Mouse (Mus musculus): ENCODE data around the gene Zfp759.
"Not testable (repeated sequence)": the region's sequence is repeated elsewhere in the genome, so short reads cannot be mapped to it uniquely, and the experiment has no call there.

The Zfp759 gene

GRCm38 (mm10) chr13:67121360-67121759 lies at the start of gene Zfp759:
Gene Zfp759 (plus strand): TSS chr13:67121660.
- DNase-seq = not testable (repeated sequence)

GRCm38 (mm10) chr13:67072786-67073185 lies 48.7 kb upstream of the Zfp759 start:
- no peak for DNase-seq

- DNase-seq = no peak
Measured at GRCm38 (mm10) chr13:67077244-67077643, 44.2 kb upstream of the Zfp759 start.

GRCm38 (mm10) chr13:67081142-67081713 lies 40.2 kb upstream of the Zfp759 start:
- peak; percentile 56 for DNase-seq

GRCm38 (mm10) chr13:67081946-67082345 lies 39.5 kb upstream of the Zfp759 start:
- DNase-seq = no peak

GRCm38 (mm10) chr13:67090154-67090553 lies 31.3 kb upstream of the Zfp759 start:
- DNase-seq = no peak

GRCm38 (mm10) chr13:67097876-67098275 lies 23.6 kb upstream of the Zfp759 start, which contains the start of gene Zfp708:
Gene Zfp708 (minus strand): TSS chr13:67097976.
- no peak for DNase-seq

GRCm38 (mm10) chr13:67107681-67108080 lies 13.8 kb upstream of the Zfp759 start:
- no peak for DNase-seq

- peak; percentile 87 for DNase-seq
Measured at GRCm38 (mm10) chr13:67108194-67108820, 13.2 kb upstream of the Zfp759 start, which contains the start of gene Gm28557. Gene Gm28557 (minus strand): TSS chr13:67108604.

GRCm38 (mm10) chr13:67108821-67109206 lies 12.6 kb upstream of the Zfp759 start:
- no peak for DNase-seq

GRCm38 (mm10) chr13:67112096-67112495 lies 9.4 kb upstream of the Zfp759 start:
- no peak for DNase-seq

GRCm38 (mm10) chr13:67113287-67113686 lies 8.2 kb upstream of the Zfp759 start:
- no peak for DNase-seq

- not testable (repeated sequence) for DNase-seq
Measured at GRCm38 (mm10) chr13:67116163-67116562, 5.3 kb upstream of the Zfp759 start, which contains the start of gene Rslcan18. Gene Rslcan18 (minus strand): TSS chr13:67116263.

- DNase-seq = no peak
Measured at GRCm38 (mm10) chr13:67124460-67124859, 3.0 kb downstream of the Zfp759 start.

- DNase-seq = not testable (repeated sequence)
Measured at GRCm38 (mm10) chr13:67127507-67127906, 6.0 kb downstream of the Zfp759 start.

GRCm38 (mm10) chr13:67128038-67128721 lies 6.7 kb downstream of the Zfp759 start:
- DNase-seq = peak; percentile 77

GRCm38 (mm10) chr13:67166122-67166521 lies 44.7 kb downstream of the Zfp759 start:
- not testable (repeated sequence) for DNase-seq

- peak; percentile 38 for DNase-seq
Measured at GRCm38 (mm10) chr13:67172991-67173722, 51.7 kb downstream of the Zfp759 start, which contains the start of gene Rsl1. Gene Rsl1 (plus strand): TSS chr13:67173182.

GRCm38 (mm10) chr13:67173723-67174055 lies 52.2 kb downstream of the Zfp759 start:
- no peak for DNase-seq
